Mouse (Mus musculus) splenic B cell, adult 2 months (primary cell): ENCODE data around the gene Ptpa.
A peak's percentile ranks its signal among the peaks of the same experiment; 100 is the strongest.

Experiments used
- DNase-seq: peaks from one replicate; pipeline ENCODE4 v3.0.0-alpha.2; 2011; ENCODE audit warnings: low read depth, low spot score
- H3K27me3 ChIP-seq: 2 replicates; pipeline ENCODE4 v1.6.1; 2012; ENCODE audit warnings: mild to moderate bottlenecking, low read length, moderate library complexity, mixed read lengths; ENCODE audit not compliant: control insufficient read depth, poor library complexity, insufficient read depth, severe bottlenecking
- H3K36me3 ChIP-seq: 2 replicates; pipeline ENCODE4 v1.6.1; 2012; ENCODE audit warnings: mild to moderate bottlenecking, low read length, moderate library complexity, mixed read lengths; ENCODE audit not compliant: control insufficient read depth, poor library complexity, insufficient read depth, severe bottlenecking

The Ptpa gene

DNA sequence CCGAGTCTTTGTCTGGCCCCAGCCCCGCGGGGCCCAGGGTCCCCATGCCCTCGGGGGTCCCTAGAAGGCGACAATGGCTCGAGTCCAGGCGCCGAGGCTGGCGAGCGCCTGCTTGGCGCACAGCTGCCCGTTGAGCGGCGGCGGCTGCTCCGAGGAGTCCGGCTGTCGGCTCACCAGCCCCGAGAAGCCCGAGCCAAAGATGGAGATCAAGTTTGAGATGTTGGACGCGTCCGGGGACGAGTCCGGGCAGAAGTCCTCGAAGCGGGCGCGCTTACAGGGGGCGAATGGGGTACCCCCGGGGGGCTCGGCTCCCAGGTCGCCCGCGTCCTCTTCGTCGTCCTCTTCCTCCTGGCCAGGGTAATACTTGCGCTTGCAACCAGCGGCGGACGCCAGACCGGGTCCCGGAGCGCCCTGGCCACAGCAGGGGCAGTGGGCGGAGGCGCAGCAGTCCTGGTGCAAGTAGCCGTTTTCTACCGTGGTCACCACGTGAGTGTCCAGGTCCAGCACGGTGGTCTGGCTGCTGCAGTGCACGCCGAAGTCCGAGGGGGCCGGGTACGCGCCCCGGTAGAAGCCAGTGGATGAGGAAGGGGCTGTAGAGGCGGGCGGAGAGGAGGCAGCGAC is 57.0 kb downstream of the Ptpa start:
- peak; percentile 22 for DNase-seq
- Histone ChIP-seq H3K36me3 (no peaks in the 10 kb centered on the region), H3K27me3 (no peaks in the 10 kb centered on the region)

DNA sequence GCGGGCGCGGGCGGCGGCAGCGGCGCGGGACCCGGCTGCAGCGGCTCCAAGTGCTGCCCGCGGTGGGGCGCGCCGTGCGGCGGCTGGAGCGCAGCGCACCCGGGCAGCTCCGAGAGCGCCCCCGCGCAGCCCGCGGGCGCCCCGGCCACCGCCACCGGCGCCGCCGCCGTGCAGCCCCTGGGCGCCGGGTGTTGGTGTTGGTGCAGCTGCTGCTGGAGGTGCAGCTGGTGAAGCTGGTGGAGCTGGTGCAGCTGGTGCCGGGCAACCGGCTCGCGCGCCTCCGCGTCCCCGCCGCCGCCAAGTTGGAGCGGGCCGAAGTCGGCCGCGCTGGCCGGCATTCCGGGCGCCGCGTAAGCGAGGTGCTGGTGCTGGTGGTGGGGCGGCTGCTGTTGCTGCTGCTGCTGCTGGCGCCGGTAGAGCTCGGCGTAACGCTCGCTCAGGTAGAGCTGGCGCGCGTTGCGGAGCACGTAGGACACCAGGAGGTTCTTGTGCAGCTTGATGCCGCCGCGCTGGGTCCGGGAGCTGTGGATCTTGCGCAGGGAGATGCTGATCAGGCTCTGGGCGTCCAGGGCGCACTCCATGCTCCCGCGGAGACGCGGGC is 57.7 kb downstream of the Ptpa start:
- Histone ChIP-seq H3K36me3 (no peaks in the 10 kb centered on the region), H3K27me3 (no peaks in the 10 kb centered on the region)
- DNase-seq = peak; percentile 56

DNA sequence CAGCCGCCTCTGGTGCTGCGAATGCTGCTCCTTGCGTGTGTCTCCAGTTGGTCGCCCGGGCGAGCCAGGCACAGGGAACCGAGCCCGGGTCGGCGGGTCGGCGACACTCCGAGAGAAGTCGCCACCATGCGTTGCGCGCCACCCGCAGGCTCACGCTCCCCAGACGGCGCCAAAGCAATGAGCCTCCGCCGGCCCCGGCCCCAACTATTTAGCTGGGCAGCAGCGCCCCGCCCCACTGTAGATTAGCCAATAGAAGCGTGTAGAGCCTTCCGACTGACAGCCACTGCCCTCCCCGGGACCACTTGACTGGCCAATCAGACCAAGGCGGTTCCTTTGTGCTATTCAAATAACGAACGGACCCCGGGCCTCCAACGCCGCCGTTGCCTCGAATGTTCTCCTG is 58.2 kb downstream of the Ptpa start, which contains the start of gene Ier5l:
Ier5l (minus strand) TSS at position 181 of the 400 bp plus-strand sequence.
- peak; percentile 89 for DNase-seq
- Histone ChIP-seq H3K27me3 (no peaks in the 10 kb centered on the region), H3K36me3 (no peaks in the 10 kb centered on the region)

DNA sequence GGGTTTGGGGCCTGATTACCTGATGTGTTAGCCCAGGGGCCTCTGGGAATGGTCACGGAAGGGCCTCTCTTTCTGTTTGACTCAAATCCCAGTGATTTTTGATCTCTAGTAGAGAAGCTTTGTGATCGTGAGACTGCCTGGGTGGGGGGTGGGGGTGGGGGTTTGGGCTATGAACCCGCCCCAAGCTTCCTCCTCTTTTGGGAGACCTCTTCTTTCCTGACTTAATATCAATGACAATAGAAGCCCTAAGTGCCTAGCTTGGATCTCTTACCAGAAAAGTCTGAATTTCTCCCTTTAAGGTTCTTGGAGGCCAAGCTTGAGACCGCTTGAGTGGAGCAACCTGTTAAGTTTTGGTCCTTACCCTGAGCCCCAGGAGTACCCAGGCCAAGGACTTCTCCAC is 58.9 kb downstream of the Ptpa start:
- H3K27me3 ChIP-seq = no peaks in the 10 kb centered on the region
- DNase-seq = no peak
- H3K36me3 ChIP-seq = no peaks in the 10 kb centered on the region

DNA sequence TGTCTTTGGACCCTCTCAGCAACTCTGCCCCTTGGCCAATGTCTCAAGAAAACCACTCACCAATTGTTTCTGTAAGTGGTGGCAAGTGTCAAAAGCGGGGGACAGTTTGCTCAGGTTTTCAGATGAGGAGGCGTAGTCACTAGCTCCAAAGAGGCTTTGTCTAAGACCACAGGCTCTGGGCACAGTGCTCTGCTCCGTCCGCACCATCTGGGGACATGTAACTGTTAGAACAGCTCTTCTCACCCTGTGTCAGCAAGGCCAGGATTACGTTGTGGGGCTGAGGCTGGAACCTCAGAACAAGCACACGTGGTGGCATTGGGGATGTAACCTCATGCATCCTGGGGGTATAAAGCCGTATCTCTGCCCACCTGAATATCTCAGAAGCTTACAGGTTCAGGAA is 59.6 kb downstream of the Ptpa start:
- no peaks in the 10 kb centered on the region for H3K27me3 ChIP-seq
- no peak for DNase-seq
- no peaks in the 10 kb centered on the region for H3K36me3 ChIP-seq

DNA sequence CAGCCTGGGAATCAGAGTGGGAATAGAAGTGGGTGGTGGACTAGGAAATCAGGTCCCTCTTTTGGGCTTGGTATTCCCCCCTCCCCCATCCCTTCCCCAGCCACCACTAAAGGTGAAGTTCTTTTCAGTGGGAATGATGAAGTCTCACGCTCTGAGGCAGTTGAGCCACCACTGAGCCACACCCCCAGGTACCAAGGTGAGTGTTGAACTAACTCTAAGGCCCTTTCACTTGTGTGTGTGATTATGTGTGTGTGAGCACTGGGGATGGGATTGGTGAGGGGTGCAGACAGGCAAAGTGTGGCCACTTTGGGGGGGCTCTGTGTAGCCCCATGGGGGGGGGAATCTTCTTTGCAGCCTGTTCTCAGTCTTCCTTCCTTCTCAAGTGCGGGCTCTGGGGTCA is 60.4 kb downstream of the Ptpa start:
- Histone ChIP-seq H3K36me3 (no peaks in the 10 kb centered on the region), H3K27me3 (no peaks in the 10 kb centered on the region)
- DNase-seq = no peak

DNA sequence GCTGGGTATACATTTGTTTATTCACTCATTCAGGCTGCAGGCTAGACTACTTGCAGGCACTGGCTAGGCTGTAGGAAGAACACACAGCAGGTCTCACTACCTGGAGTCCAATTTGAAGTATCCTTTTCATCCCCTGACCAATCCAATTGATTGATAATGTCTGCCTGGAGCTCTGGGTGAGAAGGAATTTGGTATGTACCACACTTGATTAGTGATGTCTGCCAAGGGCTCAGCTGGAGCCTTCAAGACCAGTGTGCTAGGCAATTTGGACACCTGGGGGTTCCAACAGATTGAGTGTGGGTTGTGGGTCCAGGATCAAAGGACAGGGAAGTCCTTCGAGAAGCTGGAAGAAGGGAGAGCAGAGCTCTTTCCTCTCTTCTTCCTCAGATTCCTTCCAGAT is 62.7 kb downstream of the Ptpa start:
- DNase-seq = no peak
- H3K27me3 ChIP-seq = no peaks in the 10 kb centered on the region

DNA sequence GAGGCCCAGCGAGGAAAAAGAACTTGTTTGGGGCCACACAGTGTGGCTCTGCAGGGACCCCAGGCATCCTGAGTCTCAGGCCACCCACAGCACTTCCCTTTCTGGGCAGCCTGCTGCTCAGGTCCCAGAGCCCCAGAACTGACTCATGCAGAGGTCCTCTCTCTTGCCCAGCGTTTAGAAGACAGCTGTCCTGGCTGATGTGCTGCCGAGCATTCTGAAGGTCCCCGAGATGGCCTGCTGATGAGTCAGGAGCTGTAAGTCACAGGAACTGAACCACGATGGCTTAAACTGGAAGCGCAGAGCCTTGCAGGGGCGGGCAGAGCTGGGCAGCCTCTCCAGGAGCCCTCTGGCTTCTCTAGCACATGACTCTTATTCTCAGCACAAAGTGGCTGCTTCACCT is 71.8 kb downstream of the Ptpa start:
- Histone ChIP-seq H3K27me3 (no peaks in the 10 kb centered on the region; the same call in 1 of the 2 replicates), H3K36me3 (no peaks in the 10 kb centered on the region)
- DNase-seq = no peak

More for the DNA sequence above, 62.7 kb downstream of the Ptpa start:
- H3K36me3 ChIP-seq = no peaks in the 10 kb centered on the region

DNA sequence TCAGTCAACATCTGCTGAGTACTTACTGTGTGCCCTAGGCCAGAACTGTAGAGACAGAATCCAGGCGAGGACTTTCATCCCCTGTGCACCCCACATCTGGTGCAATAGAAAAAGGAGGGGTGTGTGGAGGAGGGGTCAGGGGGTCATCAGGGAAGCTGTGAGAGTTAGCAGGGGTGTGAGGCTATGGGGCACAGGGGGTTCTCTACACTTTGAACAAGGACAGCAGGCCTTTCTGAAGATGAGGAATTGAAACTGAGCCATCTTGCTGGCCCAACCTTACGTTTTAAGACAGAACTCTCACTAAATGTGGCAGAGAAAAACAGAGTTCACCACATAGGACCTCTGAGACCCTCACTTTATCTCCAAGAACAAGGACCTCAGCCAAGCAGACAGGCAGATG is 74.5 kb downstream of the Ptpa start:
- H3K36me3 ChIP-seq = no peaks in the 10 kb centered on the region
- no peaks in the 10 kb centered on the region; the same call in 1 of the 2 replicates for H3K27me3 ChIP-seq
- peak; percentile 23 for DNase-seq

DNA sequence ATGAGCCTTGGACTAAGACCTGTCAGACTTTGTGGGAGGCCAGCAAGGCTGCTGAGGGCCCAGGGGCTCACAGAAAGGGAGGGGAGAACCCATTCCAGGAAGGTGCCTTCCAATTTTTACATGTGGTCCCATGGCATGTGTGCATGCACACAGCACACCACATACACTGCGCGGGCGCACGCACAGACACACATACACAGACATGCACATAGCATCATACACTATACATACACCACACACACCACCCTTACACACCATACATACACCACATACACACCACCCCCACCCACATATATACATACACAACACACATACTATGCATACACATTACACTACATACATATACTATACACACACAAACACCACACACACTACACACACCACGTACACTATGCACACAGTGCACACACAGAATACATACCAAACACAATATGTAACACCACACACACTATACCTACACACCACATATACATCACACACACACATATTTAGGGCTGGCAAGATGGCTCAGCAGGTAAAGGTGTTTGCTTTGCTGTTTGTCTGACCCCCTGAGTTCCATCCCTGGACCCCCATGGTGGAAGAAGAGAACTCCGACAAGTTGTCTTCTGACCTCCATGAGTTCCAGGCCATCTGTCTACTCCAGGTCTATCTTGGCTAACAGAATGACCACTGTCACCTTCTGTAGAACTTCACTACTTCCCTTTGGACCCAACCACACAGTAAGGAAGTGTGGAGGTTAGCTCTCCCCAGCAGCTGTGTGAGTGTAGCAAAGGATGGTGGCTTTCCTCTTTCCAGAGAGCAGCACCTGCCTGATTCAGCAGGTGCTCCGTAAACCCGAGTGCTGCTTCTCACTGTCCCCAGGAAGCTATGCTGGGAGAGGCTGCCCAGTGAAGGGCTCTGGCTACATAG is 79.4 kb downstream of the Ptpa start:
- DNase-seq = no peak
- Histone ChIP-seq H3K36me3 (no peaks in the 10 kb centered on the region), H3K27me3 (no peaks in the 10 kb centered on the region)

DNA sequence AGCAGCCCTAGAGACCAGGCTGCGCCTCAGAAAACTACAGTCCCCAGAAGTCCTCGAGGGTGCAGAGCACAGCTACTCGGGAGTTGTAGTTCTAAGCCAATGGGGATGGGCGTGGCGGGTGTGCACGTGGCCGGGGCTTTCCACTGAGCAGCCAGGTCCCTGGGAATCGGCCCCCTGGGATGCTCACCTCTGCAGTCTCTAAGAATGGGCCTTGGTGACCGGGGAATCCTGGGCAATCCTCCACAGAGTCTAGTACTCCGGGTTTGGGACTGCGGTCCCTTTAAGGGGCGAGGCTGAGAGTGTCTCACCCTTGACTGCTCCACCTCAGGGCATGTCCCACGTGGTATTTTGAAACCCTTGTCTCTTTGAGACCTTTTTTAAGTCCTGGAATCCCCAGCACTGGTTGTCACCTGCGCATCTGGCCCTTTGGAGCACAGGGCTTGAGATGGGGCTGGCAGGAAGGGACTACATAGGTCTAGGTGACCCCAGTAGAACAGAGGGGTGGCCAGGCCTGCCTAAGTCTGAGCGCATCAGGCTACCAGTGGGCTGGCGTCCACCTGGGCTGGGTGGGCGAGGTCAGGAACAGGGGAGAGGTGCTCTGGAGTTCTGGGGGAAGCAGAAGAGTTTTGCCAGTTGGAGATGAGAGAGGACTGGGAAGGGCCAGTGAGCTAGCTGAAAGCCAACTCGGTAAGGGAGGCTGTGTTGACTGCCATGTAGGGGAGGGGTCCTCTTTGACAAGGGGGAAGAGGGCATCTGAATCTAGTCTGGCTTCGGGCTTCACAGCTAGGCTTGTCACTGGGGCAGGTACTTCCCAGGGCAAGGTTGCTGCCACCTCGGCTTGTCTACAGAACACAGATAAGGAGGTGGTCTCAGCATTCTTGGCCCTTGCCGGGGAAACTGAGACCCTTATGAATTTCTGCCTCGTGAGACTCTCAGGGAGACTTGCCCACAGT is 80.3 kb downstream of the Ptpa start:
- H3K36me3 ChIP-seq = no peaks in the 10 kb centered on the region
- DNase-seq = peak; percentile 76
- no peaks in the 10 kb centered on the region for H3K27me3 ChIP-seq
